Comparison of ENCODE assay signal across 20 mouse cellular contexts in the genomic region with DNA sequence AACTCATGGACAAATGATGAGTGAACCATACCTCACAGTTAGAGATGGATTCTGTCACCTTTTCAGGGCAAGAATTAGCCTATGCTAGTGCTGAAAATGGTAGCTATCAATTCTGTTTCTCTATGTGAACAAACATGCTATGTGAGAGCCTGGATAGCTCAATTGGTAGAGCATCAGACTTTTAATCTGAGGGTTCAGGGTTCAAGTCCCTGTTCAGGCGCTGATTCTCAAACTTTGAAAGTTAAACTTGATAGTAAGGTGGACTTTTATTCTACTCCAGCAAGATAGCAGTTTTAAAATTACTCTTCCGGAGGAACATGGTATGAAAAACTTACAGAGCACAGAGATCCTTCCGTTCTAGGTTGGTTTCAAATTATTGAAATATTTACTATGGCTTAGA. TPM values are rescaled to one million over a fixed set of nuclear protein-coding genes. Genes with fewer than 3 reads are reported as not detected.
DNase-seq lines count a peak whose midpoint lies in the region; ATAC-seq lines count a peak whose summit lies in the region.
"Had no signal": no experiment of that assay in that cellular context is flagged by ENCODE, and none has a peak within 500 bp of the region (broad histone marks: within the 10 kb centered on the region; RNA-seq: fewer than 3 reads in every experiment).

No protein-coding gene starts in this region.

- no peaks in the 10 kb centered on the region for H3K9me3 ChIP-seq in forebrain, embryonic 11.5 days (ENCODE audit: control insufficient read depth, low read length)
- H3K9me3 ChIP-seq: embryonic facial prominence, embryonic 13.5 days; limb, embryonic 10.5 days; neural tube, embryonic 12.5 days had no signal

- H3K4me1 ChIP-seq in forebrain, embryonic 11.5 days (replicated peaks; ENCODE audit: control insufficient read depth, insufficient read depth, low read length) = no peaks in the 10 kb centered on the region
- H3K4me1 ChIP-seq: embryonic facial prominence, embryonic 13.5 days; neural tube, embryonic 12.5 days had no signal

- no peak overlapping the region for H3K4me2 ChIP-seq in forebrain, embryonic 11.5 days (ENCODE audit: low read depth, low read length, severe bottlenecking)
- H3K4me2 ChIP-seq: embryonic facial prominence, embryonic 13.5 days; liver, embryonic 11.5 days; neural tube, embryonic 12.5 days had no signal

- WGBS in forebrain, embryonic 11.5 days = 33% methylated on average over 3 of the region's 3 CpGs

- DNase-seq in embryo, embryonic 10 days (ENCODE audit: low spot score) = peak; percentile 22
- no peak for DNase-seq in embryo, embryonic 11 days
- DNase-seq in 3T3-L1 (ENCODE audit: low read depth, low spot score) = peak; percentile 52
- peak; percentile 55 for DNase-seq in MN1 (ENCODE audit: low spot score)
- peak; percentile 57 for DNase-seq in embryo, embryonic 9.5 days (ENCODE audit: extremely low spot score)
- no peak for DNase-seq in forebrain, embryonic 11.5 days (ENCODE audit: low spot score)
- DNase-seq in right cerebral cortex, postnatal 10 days (ENCODE audit: low spot score in 2 of 2) = no peak
- DNase-seq: adrenal gland, postnatal 25 days; gastrocnemius, postnatal 10 days; heart, adult 2 months; lung, adult 2 months; right cerebral cortex, postnatal 14 days had no signal

- no peak for ATAC-seq in forebrain, embryonic 11.5 days (replicated peaks; ENCODE audit: low FRiP score)
- ATAC-seq: inflammation-experienced regulatory T-cells, adult 6 months had no signal

- H3K9ac ChIP-seq in forebrain, embryonic 11.5 days (ENCODE audit: low read length) = no peak overlapping the region
- H3K9ac ChIP-seq: embryonic facial prominence, embryonic 13.5 days; neural tube, embryonic 12.5 days had no signal

- H3K4me3 ChIP-seq in forebrain, embryonic 11.5 days (ENCODE audit: low read depth, low read length) = no peak overlapping the region
- H3K4me3 ChIP-seq: embryonic facial prominence, embryonic 13.5 days; heart, adult 2 months; limb, embryonic 10.5 days; neural tube, embryonic 12.5 days had no signal

- no peaks in the 10 kb centered on the region for H3K36me3 ChIP-seq in forebrain, embryonic 11.5 days (ENCODE audit: control insufficient read depth, insufficient read depth, low read length)
- H3K36me3 ChIP-seq: embryonic facial prominence, embryonic 13.5 days; limb, embryonic 10.5 days; neural tube, embryonic 12.5 days had no signal

- H3K27me3 ChIP-seq in forebrain, embryonic 11.5 days (ENCODE audit: control insufficient read depth, insufficient read depth, low read length) = no peaks in the 10 kb centered on the region
- H3K27me3 ChIP-seq: embryonic facial prominence, embryonic 13.5 days; neural tube, embryonic 12.5 days had no signal

- no peak overlapping the region for H3K27ac ChIP-seq in forebrain, embryonic 11.5 days (ENCODE audit: low read depth, low read length)
- H3K27ac ChIP-seq: embryonic facial prominence, embryonic 13.5 days; heart, adult 2 months; limb, embryonic 10.5 days; neural tube, embryonic 12.5 days had no signal

RNA-seq across cellular contexts. Expression of gene Pom121l2, which starts 9.4 kb away (rescaled TPM):
- polyA plus RNA-seq in forebrain, embryonic 11.5 days (2014; fragmentation: Nextera tagmentation; extraction: Ambion mirVana) = 0.12 TPM in 1 of 2 replicates, not detected in the other
- polyA plus RNA-seq: heart, embryonic 16.5 days; inflammation-experienced regulatory T-cells, adult 6 months; kidney, embryonic 14.5 days; liver, embryonic 11.5 days; lung, adult 2 months; neural tube, embryonic 12.5 days; spleen, adult 2 months had no signal

RNA-seq across cellular contexts. Expression of gene Zfp184, which starts 26.7 kb away (rescaled TPM):
- 25.9 and 27.5 TPM in 2 replicates for polyA plus RNA-seq in forebrain, embryonic 11.5 days (2014; fragmentation: Nextera tagmentation; extraction: Ambion mirVana)
- polyA plus RNA-seq: inflammation-experienced regulatory T-cells, adult 6 months had no signal

RNA-seq across cellular contexts. Expression of gene Prss16, which starts 37.9 kb away (rescaled TPM):
- 0.37 TPM in 1 of 2 replicates, not detected in the other for polyA plus RNA-seq in forebrain, embryonic 11.5 days (2014; fragmentation: Nextera tagmentation; extraction: Ambion mirVana)
- polyA plus RNA-seq: heart, adult 2 months; kidney, embryonic 14.5 days; neural tube, embryonic 12.5 days had no signal

Comparison
In these comparisons a context has a peak if more than half of its experiments do, and no peak if none do; other contexts are left out.
1. DNase-seq: peak in embryo, embryonic 10 days (single experiment), 3T3-L1 (single experiment), MN1 (single experiment) and embryo, embryonic 9.5 days (single experiment); none in embryo, embryonic 11 days (single experiment), forebrain, embryonic 11.5 days (single experiment) and right cerebral cortex, postnatal 10 days (0 of 2).